1 mouse cellular context compared by ENCODE assay signal in genomic region chr12:11265382-11266281, GRCm38 (mm10).
TF ChIP-seq lines count a peak whose summit lies in the region.

Gene Gen1 (minus strand): TSS chr12:11265801.
Gene Smc6 (plus strand): TSS chr12:11265886.

TF ChIP-seq in CH12.LX, 34 proteins besides CTCF, POLR2A, EP300 and RAD21 (continued from another document):
- TF ChIP-seq RCOR1 (conservative IDR thresholded peaks at IDR 0.05; ENCODE audit: low read depth, low read length) (no peak; the same call in 1 of the 2 replicates), E2F4 (IDR thresholded peaks at IDR 0.05; ENCODE audit: insufficient replicate concordance, low read depth, low read length) (peak; percentile 87; the same call in 1 of the 2 replicates), TCF12 (IDR thresholded peaks at IDR 0.05; ENCODE audit: low read depth, low read length) (peak; percentile 77), ZMIZ1 (IDR thresholded peaks at IDR 0.05; ENCODE audit: low read depth, low read length) (peak; percentile 78), ETS1 (conservative IDR thresholded peaks at IDR 0.05; ENCODE audit: low read depth, low read length) (peak; percentile 22), IRF4 (IDR thresholded peaks at IDR 0.05; ENCODE audit: low read depth, low read length) (0 out of 2 replicates have a peak, but pooled peaks have one; percentile 31), JUND (conservative IDR thresholded peaks at IDR 0.05; ENCODE audit: low read depth, low read length) (no peak), MAX (IDR thresholded peaks at IDR 0.05; ENCODE audit: low read length) (peak; percentile 85; the same call in 1 of the 2 replicates), POLR2AphosphoS2 (IDR thresholded peaks at IDR 0.05; ENCODE audit: low read depth, low read length) (peak; percentile 84; the same call in 1 of the 2 replicates), NRF1 (IDR thresholded peaks at IDR 0.05; ENCODE audit: low read depth, low read length) (peak; percentile 88), TBP (conservative IDR thresholded peaks at IDR 0.05; ENCODE audit: low read depth, low read length) (0 out of 2 replicates have a peak, but pooled peaks have one; percentile 23), HCFC1 (IDR thresholded peaks at IDR 0.05; ENCODE audit: low read depth, low read length) (peak; percentile 69), MAFK (IDR thresholded peaks at IDR 0.05; ENCODE audit: insufficient replicate concordance, low read length) (no peak), JUN (IDR thresholded peaks at IDR 0.05; ENCODE audit: insufficient read depth, low read depth, low read length) (no peak), MEF2A (IDR thresholded peaks at IDR 0.05; ENCODE audit: borderline replicate concordance, low read depth, low read length) (peak; percentile 50; the same call in 1 of the 2 replicates), SIN3A (IDR thresholded peaks at IDR 0.05; ENCODE audit: low read length) (peak; percentile 95), USF2 (conservative IDR thresholded peaks at IDR 0.05; ENCODE audit: low read depth, low read length) (no peak), ZNF384 (IDR thresholded peaks at IDR 0.05; ENCODE audit: low read depth, low read length) (no peak)
